Mouse (Mus musculus) adrenal gland, postnatal 14 days (tissue): ENCODE results near the gene Rala. TPM values are rescaled to one million over a fixed set of nuclear protein-coding genes. Genes with fewer than 3 reads are reported as not detected.
A peak's percentile ranks its signal among the peaks of the same experiment; 100 is the strongest.
"Not testable (repeated sequence)": the region's sequence is repeated elsewhere in the genome, so short reads cannot be mapped to it uniquely, and the experiment has no call there.

Source experiments
- DNase-seq: peaks from one replicate; pipeline ENCODE4 v3.0.0; 2021; ENCODE audit warnings: mixed read lengths
- long read RNA-seq, 2 experiments: library from polyadenylated mRNA; stranded (forward); transcript quantifications; one replicate each; pipeline ENCODE4 v2.0.0; 2021
- total RNA-seq: library from RNA; stranded (reverse); gene quantifications from 2 replicates; pipeline ENCODE4 v1.2.3, GENCODE M21; 2021

Gene Rala
- 72.3 and 77.7 TPM in 2 replicates for total RNA-seq
- long read RNA-seq, experiment 1, transcript Rala-201 (5 exons, 2,688 nt) = major isoform, 83 of 99 reads
- long read RNA-seq, experiment 1, partial matches to known transcripts = 3 of 99 reads
- long read RNA-seq, experiment 1, other reads (novel, unspliced or antisense) = 13 of 99 reads
- long read RNA-seq, experiment 2, transcript Rala-201 (5 exons, 2,688 nt) = major isoform, 80 of 99 reads
- long read RNA-seq, experiment 2, partial matches to known transcripts = 15 of 99 reads
- long read RNA-seq, experiment 2, other reads (novel, unspliced or antisense) = 4 of 99 reads

- peak; percentile 98 for DNase-seq
These were observed at the start of gene Rala for GRCm38 (mm10) chr13:17944078-17944917. Gene Rala, minus strand, starts transcription at chr13:17944239.

GRCm38 (mm10) chr13:17993515-17993847 lies 49.4 kb upstream of the Rala start:
- no peak for DNase-seq

DNA sequence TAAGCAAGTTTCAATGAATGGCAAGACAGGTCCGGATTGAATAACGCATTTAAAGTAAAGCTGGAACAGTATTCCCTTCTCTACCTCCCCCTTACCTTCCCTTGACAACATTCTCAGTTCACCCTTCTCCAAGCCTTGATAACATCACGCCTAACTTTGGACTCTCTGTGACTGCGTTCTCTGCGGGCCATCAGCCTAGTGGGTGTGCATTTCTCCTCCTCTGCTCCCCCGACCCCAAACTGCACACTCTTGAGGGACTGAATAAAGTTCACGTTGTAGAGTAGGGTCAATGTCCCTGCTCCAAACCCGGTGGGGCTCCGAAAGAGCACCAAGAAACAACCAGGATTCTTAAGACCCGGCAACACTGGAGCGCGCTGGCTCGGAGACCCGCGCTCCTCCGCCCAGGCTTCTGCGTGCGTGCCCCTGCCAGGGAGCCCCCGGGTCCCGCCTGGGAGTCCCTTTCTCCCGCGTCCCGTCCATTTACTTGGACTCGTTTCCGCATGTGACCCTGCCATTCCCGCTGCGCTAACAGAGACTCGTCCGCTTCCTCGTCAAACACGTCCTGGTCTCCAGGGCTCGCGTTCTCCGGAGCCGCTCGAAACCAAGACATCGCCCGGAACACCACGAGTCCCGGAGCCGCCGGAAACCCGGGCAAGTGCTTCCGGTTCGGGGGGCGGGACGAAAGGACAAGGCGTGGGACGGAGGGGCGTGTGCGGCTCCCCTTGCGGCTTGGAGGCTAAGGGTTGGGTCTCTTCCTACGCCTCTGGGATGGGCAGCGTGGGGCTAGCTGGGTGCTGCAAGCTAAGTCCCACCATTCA lies 48.9 kb upstream of the Rala start, which contains the start of gene Yae1d1:
Yae1d1 (minus strand) TSS at position 653 of the 818 bp plus-strand sequence.
- DNase-seq = peak; percentile 98

GRCm38 (mm10) chr13:17992009-17992408 lies 48.0 kb upstream of the Rala start:
- DNase-seq = no peak

GRCm38 (mm10) chr13:17983194-17983593 lies 39.2 kb upstream of the Rala start:
- peak; percentile 81 for DNase-seq

DNA sequence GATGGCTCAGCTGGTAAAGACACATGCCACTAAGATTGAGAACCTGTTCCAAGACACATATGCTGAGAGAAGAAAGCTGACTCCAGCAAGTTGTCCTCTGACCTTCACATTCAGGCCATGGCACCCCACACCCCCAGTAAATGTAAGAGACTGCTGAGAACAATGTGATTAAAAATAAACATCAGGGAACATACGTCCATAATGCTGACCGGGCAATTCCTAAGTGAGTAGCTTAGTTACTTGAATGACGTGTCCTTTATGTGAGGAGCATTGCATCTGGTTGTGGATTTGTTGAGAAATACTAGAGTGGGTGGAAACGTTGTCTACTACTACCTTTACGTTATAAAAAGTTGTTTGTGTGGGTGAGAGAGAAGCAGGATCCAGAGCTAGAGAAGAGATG lies 38.6 kb upstream of the Rala start:
- no peak for DNase-seq

DNA sequence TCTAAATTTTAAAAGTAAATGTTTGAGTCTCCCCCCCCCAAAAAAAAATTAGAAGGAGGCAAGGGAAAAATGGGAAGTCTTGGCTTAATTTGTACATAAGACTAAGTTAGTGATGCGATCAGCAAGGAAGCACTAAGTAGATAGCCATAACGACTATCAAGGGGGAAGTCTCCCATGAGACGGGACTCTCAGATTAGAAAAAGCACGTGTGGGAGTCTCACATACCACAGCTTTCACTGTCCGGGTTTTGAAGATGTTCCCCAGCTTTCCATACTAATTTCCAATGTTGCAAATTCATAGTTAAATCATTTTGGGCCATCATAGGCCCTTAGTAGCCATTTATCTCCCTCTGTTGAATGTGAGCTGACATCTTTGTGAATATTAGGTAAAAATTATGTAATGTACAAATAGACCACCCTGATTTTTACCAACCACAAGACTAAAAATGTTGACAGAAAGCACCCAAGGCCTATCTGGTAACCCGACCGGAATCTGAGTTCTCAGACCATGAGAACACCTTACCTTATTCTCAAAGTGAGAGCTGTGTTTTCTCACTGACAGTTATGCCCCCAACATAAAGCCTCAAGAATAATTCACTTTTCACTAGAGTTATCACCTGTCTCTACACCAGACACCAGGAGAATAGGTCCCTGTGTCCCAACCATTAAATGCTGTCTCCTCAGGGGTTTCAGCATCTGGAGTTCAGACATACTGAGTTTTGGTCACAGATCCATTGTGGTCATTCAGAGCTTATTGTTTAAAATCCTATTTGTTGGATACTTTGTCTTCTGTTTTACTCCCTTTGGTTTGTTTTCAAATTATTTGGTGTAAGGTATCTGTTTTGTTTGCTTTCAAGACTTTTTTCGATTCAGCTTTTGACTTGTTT lies 33.1 kb upstream of the Rala start:
- no peak for DNase-seq

GRCm38 (mm10) chr13:17975891-17976290 lies 31.9 kb upstream of the Rala start:
- peak; percentile 64 for DNase-seq

- no peak for DNase-seq
These were observed 31.4 kb upstream of the Rala start for GRCm38 (mm10) chr13:17975457-17975856.

- DNase-seq = no peak
These were observed 30.7 kb upstream of the Rala start for GRCm38 (mm10) chr13:17974734-17975133.

DNA sequence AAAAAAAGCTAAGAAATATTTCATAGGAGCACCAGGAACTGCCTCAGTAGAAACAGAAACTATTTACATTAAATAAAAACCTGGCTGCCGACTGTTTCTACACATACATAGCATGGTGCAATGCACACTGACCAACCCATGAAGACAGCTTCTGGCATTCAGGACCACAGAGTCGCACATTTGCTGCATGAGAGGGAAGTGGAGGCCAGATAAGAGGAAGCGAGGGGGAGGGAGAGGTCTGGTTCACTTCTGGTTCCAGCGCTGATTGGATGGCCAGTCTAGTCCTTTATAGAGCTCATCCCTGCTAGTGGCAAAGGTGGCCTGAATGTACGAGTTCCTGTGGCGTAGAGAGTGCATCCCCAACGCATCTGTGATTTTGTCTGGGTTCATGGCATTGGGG lies 16.6 kb upstream of the Rala start:
- no peak for DNase-seq

DNA sequence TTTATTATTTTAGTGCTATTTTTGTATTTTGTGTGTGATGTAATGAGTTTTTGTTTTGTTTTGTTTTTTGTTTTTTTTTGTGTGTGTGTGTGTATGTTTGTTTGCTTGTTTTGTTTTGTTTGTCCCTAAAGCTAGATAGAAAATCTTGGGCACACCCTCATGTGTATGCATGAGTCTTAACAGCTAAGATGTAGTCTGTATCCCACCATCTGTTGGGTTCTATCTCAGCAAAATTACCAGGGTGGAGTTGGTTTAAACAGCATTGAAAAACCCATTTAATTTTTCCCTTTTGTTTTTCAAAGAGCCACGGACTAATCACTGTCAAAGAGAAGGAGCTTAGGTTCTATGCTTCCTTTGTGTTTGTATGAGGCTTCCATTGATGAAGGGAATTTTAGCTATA lies 10.2 kb upstream of the Rala start:
- DNase-seq = no peak

DNA sequence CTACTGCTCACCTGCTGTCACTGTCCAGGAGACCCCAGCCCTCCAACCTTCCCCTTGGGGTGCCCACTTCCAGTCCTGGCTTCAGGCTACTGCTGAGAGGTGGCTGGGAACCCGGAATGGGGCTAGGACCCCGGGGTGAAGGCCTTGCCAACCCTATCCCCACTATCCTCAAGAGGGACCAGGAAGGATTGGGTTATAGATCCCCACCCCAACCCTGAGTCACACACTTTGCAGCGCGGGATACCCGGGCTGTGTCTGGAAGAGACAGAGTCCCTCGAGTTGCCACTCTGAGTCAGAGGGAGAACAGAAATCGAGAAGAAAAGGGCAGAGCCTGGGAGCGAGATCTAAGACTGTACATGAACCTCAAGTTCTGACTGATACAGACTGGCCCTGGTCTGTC lies 6.5 kb upstream of the Rala start:
- not testable (repeated sequence) for DNase-seq

DNA sequence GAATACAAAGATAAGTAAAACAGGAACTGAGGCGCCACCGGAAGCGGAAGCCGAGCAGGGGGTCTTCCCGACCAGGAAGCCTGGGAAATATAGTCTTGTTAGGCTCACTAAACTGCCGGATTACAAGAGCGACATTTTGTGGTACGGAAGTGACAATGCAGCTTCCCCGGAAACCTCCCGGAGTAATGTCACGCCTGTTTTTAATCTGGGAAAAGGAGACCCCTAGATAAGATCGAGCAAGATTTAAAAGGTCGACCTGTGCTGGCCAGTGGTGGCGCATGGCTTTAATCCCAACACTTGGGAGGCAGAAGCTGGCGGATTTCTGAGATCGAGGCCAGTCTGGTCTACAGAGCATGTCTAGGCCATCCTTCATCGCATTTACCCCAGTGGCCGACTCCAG lies 5.5 kb upstream of the Rala start:
- DNase-seq = no peak

GRCm38 (mm10) chr13:17943306-17944077 lies 547 bp downstream of the Rala start:
- DNase-seq = peak; percentile 41

GRCm38 (mm10) chr13:17942338-17942737 lies 1.7 kb downstream of the Rala start:
- peak; percentile 27 for DNase-seq

DNA sequence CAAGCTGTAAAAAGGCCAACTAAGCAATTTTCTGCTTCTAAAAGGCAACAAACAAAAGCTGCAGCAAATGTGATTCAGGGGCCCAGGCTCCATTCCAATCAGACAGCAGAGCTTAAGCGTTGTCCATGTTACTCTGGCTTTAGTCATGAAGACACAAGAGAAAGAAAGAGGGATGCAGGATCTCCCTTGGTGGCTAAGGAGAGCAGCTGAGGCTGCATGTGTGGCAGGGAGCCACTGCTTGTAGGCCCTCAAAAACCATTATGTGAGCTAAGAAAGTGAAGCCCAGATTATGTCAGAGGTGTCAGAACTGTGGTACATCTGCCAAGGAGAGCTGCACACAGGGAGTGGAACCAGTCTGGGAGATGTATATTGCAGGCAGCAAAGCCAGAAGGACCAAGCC lies 36.7 kb downstream of the Rala start:
- no peak for DNase-seq

GRCm38 (mm10) chr13:17901474-17901873 lies 42.6 kb downstream of the Rala start:
- no peak for DNase-seq

DNA sequence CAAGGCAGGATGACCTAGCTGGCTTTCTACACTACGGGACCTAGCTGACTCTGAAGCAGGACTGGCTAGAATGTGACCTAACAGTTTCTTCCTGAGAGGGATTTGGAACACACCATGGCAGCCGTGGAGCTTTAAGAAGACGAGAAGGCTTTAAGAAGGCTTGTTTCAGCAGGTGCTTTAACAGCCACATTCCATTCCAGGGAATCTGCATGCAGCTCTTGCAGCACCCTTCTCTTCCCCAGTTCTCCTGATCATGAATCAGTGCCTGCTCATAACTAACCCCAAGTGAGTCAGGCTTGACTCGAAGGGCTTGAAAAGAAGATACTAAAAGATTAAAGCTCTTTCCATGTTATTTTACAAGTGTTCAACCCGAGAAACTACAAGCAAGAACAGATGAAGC lies 43.4 kb downstream of the Rala start:
- no peak for DNase-seq

- no peak for DNase-seq
These were observed 47.0 kb downstream of the Rala start for GRCm38 (mm10) chr13:17897040-17897439.

DNA sequence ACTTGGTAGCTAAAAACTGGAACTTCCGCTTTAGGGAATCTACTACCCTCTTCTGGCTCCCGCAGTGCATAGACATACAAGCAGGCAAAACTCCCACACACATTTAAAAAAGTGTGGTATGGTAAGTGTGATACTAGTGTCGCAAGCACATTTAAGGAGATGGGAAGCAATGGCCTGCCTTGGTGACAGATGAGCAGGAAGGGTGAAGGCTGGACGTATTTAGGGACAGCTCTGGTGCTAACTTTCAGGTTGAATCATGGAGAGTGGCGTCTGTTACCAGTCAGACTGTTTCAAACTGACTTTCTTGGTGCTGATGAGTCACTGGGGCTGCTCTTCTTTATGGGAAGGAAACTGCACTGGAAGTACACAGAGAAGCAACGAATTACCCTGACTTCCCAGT lies 52.5 kb downstream of the Rala start:
- DNase-seq = no peak
